28 mouse cellular contexts compared by ENCODE assay signal in genomic region chr8:122949701-122950100, GRCm38 (mm10).
DNase-seq lines count a peak whose midpoint lies in the region; ATAC-seq and TF ChIP-seq lines count a peak whose summit lies in the region.
"Had no signal": no experiment of that assay in that cellular context is flagged by ENCODE, and none has a peak within 500 bp of the region (broad histone marks: within the 10 kb centered on the region; RNA-seq: fewer than 3 reads in every experiment).

No protein-coding gene starts in this region.

- H3K9me3 ChIP-seq in hindbrain, embryonic 13.5 days: no peaks in the 10 kb centered on the region
- H3K9me3 ChIP-seq in hindbrain, embryonic 11.5 days (ENCODE audit: control insufficient read depth, low read length): no peaks in the 10 kb centered on the region
- no peaks in the 10 kb centered on the region for H3K9me3 ChIP-seq in neural tube, embryonic 13.5 days
- H3K9me3 ChIP-seq: embryonic facial prominence, embryonic 12.5 days; heart, embryonic 10.5 days; hindbrain, embryonic 15.5 days; liver, embryonic 12.5 days; megakaryocyte, embryonic 14.5 days; midbrain, embryonic 12.5 days; neural tube, embryonic 12.5 days had no signal

- peaks cover 31% of the 10 kb centered on the region for H3K4me1 ChIP-seq in cerebellum, adult 2 months (ENCODE audit: control insufficient read depth, insufficient read depth, low read length)
- H3K4me1 ChIP-seq in hindbrain, embryonic 13.5 days (replicated peaks): peaks cover 29% of the 10 kb centered on the region
- H3K4me1 ChIP-seq in hindbrain, embryonic 11.5 days (replicated peaks; ENCODE audit: control insufficient read depth, insufficient read depth, low read length): no peaks in the 10 kb centered on the region
- H3K4me1 ChIP-seq in neural tube, embryonic 13.5 days (replicated peaks): peaks cover 36% of the 10 kb centered on the region

- TF ChIP-seq POLR2A in cerebellum, adult 2 months (IDR thresholded peaks at IDR 0.05; ENCODE audit: borderline replicate concordance, insufficient read depth, low read length): no peak

- no peak overlapping the region for H3K9ac ChIP-seq in hindbrain, embryonic 13.5 days
- no peak overlapping the region for H3K9ac ChIP-seq in hindbrain, embryonic 11.5 days (ENCODE audit: low read depth, low read length)
- no peak overlapping the region for H3K9ac ChIP-seq in neural tube, embryonic 13.5 days
- H3K9ac ChIP-seq: embryonic facial prominence, embryonic 12.5 days; hindbrain, embryonic 15.5 days; liver, embryonic 12.5 days; liver, postnatal 0 days; midbrain, embryonic 12.5 days; neural tube, embryonic 12.5 days had no signal

- 18% methylated on average over 5 of the region's 5 CpGs for WGBS in cerebellum, adult 2 months
- WGBS in hindbrain, embryonic 13.5 days: 86% methylated on average over 5 of the region's 5 CpGs
- 86% methylated on average over 5 of the region's 5 CpGs for WGBS in hindbrain, embryonic 11.5 days
- WGBS in neural tube, embryonic 13.5 days: 80% methylated on average over 5 of the region's 5 CpGs

- no peak overlapping the region for H3K4me3 ChIP-seq in cerebellum, adult 2 months (replicated peaks; ENCODE audit: insufficient read depth, low read depth, low read length)
- no peak overlapping the region for H3K4me3 ChIP-seq in hindbrain, embryonic 13.5 days
- H3K4me3 ChIP-seq in hindbrain, embryonic 11.5 days (ENCODE audit: low read depth, low read length): no peak overlapping the region
- H3K4me3 ChIP-seq in neural tube, embryonic 13.5 days: no peak overlapping the region
- H3K4me3 ChIP-seq: embryonic facial prominence, embryonic 12.5 days; heart, embryonic 10.5 days; hindbrain, embryonic 15.5 days; liver, embryonic 12.5 days; megakaryocyte, embryonic 14.5 days; midbrain, embryonic 12.5 days; neural tube, embryonic 12.5 days had no signal

- no peak for TF ChIP-seq CTCF in cerebellum, adult 2 months (IDR thresholded peaks at IDR 0.05; ENCODE audit: borderline replicate concordance, insufficient read depth, low read depth, low read length)

- H3K4me2 ChIP-seq in hindbrain, embryonic 13.5 days: no peak overlapping the region
- H3K4me2 ChIP-seq in hindbrain, embryonic 11.5 days (replicated peaks; ENCODE audit: low read depth, low read length): no peak overlapping the region
- H3K4me2 ChIP-seq in neural tube, embryonic 13.5 days: no peak overlapping the region
- H3K4me2 ChIP-seq: embryonic facial prominence, embryonic 12.5 days; hindbrain, embryonic 15.5 days; liver, embryonic 12.5 days; midbrain, embryonic 12.5 days; neural tube, embryonic 12.5 days had no signal

- peak overlapping the region; percentile 11; the same call in 1 of the 2 replicates for H3K27ac ChIP-seq in cerebellum, adult 2 months (ENCODE audit: insufficient read depth, low read length)
- H3K27ac ChIP-seq in hindbrain, embryonic 13.5 days: peak overlapping the region; percentile 40; the same call in 1 of the 2 replicates
- H3K27ac ChIP-seq in hindbrain, embryonic 11.5 days (ENCODE audit: low read depth, low read length): no peak overlapping the region
- H3K27ac ChIP-seq in neural tube, embryonic 13.5 days (replicated peaks): peak overlapping the region; percentile 6; the same call in 1 of the 2 replicates
- H3K27ac ChIP-seq: embryonic facial prominence, embryonic 12.5 days; heart, embryonic 10.5 days; hindbrain, embryonic 15.5 days; liver, embryonic 12.5 days; midbrain, embryonic 12.5 days; neural tube, embryonic 12.5 days; stomach, postnatal 0 days had no signal

- DNase-seq in cerebellum, adult 2 months: no peak
- DNase-seq in cerebellum, postnatal 25 days: no peak
- no peak for DNase-seq in hindbrain, embryonic 11.5 days (ENCODE audit: low spot score)
- no peak for DNase-seq in neural tube, embryonic 10.5 days (ENCODE audit: extremely low spot score, low spot score)
- DNase-seq: cerebellum, adult 9-10 months; embryo, embryonic 11 days; heart, postnatal 4 days; kidney, adult 11 months; kidney, postnatal 14 days; left cerebral cortex, postnatal 4 days; liver, postnatal 0 days; lung, postnatal 4 days; right cerebral cortex, postnatal 4 days; thymus, adult 18-20 months; thymus, postnatal 25 days had no signal

- no peak for ATAC-seq in hindbrain, embryonic 13.5 days (ENCODE audit: low FRiP score)
- ATAC-seq in hindbrain, embryonic 11.5 days (ENCODE audit: low FRiP score): no peak
- ATAC-seq in neural tube, embryonic 13.5 days (ENCODE audit: low read depth): no peak
- no peak for ATAC-seq in activated CD4-positive, CD25-positive, alpha-beta regulatory T cell, adult 4 months
- ATAC-seq: forebrain, embryonic 16.5 days; inflammation-experienced regulatory T-cells, adult 6 months; liver, embryonic 12.5 days; liver, postnatal 0 days had no signal

- H3K36me3 ChIP-seq in hindbrain, embryonic 13.5 days: no peaks in the 10 kb centered on the region
- H3K36me3 ChIP-seq in hindbrain, embryonic 11.5 days (ENCODE audit: control insufficient read depth, insufficient read depth, low read length): no peaks in the 10 kb centered on the region
- H3K36me3 ChIP-seq in neural tube, embryonic 13.5 days: no peaks in the 10 kb centered on the region
- H3K36me3 ChIP-seq: embryonic facial prominence, embryonic 12.5 days; heart, embryonic 10.5 days; hindbrain, embryonic 15.5 days; liver, embryonic 12.5 days; midbrain, embryonic 12.5 days; neural tube, embryonic 12.5 days had no signal

- H3K27me3 ChIP-seq in cerebellum, adult 2 months (ENCODE audit: control insufficient read depth, insufficient read depth, low read length): no peaks in the 10 kb centered on the region
- H3K27me3 ChIP-seq in hindbrain, embryonic 13.5 days: no peaks in the 10 kb centered on the region
- H3K27me3 ChIP-seq in hindbrain, embryonic 11.5 days (ENCODE audit: control insufficient read depth, insufficient read depth, low read length): no peaks in the 10 kb centered on the region
- no peaks in the 10 kb centered on the region for H3K27me3 ChIP-seq in neural tube, embryonic 13.5 days
- H3K27me3 ChIP-seq: embryonic facial prominence, embryonic 12.5 days; hindbrain, embryonic 15.5 days; liver, embryonic 12.5 days; megakaryocyte, embryonic 14.5 days; midbrain, embryonic 12.5 days; neural tube, embryonic 12.5 days had no signal
